Mouse (Mus musculus) gastrocnemius, adult 8-10 months (tissue): ENCODE measurements around the gene Cars2. TPM values are rescaled to one million over a fixed set of nuclear protein-coding genes. Genes with fewer than 3 reads are reported as not detected.
A peak's percentile ranks its signal among the peaks of the same experiment; 100 is the strongest.
"Not testable (repeated sequence)": the region's sequence is repeated elsewhere in the genome, so short reads cannot be mapped to it uniquely, and the experiment has no call there.

Source experiments
- DNase-seq, 2 experiments: peaks; one replicate each; pipeline ENCODE4 v3.0.0; 2022; ENCODE audit warnings: low spot score in 2 of 2
- total RNA-seq, 4 experiments: library from RNA; stranded (reverse); gene quantifications; 2 replicates each; pipeline ENCODE4 v1.2.4; 2022

The Cars2 gene
- total RNA-seq, 4 experiments from 2014 or later, result 14.9 to 17.4 (median 17.0) TPM

DNA sequence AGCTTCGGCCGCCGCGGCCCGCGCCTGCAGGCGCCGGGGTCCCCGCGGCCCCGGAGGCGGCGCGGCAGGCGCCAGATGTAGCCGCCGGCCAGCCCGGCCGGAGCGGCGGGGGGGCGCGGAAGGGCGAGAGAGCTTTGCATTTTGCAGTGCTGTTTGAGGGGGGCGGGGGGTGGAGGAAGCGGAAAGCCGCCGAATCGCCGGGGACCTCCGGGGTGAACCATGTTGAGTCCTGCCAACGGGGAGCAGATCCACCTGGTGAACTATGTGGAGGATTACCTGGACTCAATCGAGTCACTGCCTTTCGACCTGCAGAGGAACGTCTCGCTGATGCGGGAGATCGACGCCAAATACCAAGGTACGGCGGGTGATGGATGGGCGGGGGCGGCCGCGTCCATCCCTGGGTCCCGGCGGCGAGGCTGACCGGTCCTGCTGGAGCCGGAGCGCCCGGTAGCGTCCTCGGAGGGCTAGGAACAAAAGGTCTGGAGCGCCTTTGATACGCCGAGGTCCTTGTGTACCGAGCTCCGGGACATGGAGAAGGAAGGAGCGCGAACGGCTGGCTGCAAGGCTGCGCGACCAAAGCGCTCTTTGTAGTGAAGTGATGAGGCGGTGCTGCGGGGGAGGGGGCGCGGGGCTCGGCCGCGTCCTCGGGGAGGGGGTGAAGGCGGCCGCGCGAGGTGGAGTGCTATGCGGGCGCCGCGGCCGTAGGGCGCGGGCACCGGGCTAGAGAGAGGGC is 6.3 kb upstream of the Cars2 start:
- DNase-seq, result no peak

GRCm38 (mm10) chr8:11555720-11556591 is 5.4 kb upstream of the Cars2 start:
- peak; percentile 98 to 99 for DNase-seq

DNA sequence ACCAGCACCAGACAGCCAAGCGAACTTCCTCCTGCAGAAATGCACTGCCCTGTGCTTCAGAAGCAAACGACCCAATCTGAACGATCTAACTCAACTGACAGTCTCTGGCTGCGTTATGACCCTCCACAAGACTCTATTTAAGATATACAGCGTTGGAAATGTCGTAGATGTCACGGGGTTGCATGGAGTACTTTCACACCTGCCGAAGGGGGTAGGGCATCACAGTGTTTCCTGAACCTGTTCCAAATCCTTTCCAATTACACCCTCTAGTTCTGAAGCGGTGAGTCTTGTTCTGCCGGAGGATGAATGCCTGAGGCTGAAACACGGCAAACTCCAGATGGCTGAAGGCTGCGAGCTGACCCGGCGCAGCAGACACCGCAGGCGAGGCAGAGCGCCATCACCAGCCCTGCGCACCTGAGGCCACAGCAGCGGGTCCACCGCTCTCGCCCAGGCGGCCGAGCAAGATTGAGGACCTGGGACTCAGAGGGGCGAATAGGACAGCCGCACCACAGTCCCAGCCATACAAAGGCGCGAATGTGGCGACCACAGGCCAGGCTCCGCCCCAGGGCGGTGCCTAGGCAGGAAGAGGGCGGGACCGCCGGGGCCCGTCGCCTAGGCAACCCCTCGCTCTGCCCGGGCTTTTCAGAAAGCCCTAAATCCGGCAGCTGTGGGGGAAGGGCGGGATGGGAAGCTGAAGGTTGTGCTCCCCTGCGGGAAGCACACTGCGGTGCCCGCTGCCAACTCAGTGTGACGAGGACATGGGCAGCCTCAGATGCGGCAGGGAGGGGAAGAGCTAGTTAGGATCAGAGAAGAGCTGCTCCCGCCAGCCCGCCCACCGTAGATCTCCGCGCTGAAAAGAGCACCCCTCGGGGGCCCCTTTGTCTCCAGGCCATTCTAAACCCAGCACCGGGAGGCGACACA is 4.5 kb upstream of the Cars2 start, which contains the start of gene Ing1:
Gene Ing1 (plus strand): TSS at position 773 of the 921 bp plus-strand sequence.
- DNase-seq, result peak; percentile 89 to 93

GRCm38 (mm10) chr8:11552390-11552789 is 1.8 kb upstream of the Cars2 start:
- no peak for DNase-seq

GRCm38 (mm10) chr8:11551497-11551896 is 914 bp upstream of the Cars2 start:
- not testable (repeated sequence) for DNase-seq

- DNase-seq, result peak in 1 of 2 experiments; percentile 14
Measured at GRCm38 (mm10) chr8:11549706-11550105, 877 bp downstream of the Cars2 start.

DNA sequence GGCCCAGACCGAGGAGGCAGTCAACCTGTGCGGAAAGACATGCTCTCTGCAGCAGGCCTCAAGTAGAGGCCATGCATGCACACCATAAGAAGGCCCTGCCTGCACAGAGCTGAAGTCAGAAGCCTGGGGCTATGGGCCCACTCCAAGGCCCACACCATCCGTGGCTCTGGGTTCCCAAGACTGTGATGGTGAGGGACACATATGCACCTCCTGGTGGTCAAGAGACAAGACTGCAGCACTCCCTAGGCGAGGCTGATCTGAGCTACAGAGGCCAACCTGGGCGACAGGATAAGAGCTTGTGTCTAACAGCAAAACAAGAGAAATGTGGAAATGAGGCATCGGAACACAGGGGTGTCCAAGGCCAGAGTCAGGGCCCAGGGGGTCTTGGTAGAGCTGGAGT is 3.5 kb downstream of the Cars2 start:
- no peak for DNase-seq

DNA sequence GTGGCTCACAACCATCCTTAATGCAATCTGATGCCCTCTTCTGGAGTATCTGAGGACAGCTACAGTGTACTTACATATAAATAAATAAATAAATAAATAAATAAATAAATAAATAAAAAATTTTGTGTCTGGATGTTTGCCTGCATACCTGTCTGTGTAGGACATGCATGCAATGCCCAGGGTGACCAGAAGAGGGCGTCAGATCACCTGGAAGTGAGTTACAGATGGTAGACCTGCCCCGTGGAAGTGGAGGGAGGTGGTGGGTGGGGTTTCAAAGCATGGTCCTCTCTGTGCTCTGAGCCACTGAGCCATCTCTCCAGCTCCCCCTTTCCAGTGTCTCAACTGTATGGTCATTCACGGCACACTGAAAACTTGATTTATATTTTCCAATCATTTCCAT is 6.2 kb downstream of the Cars2 start:
- DNase-seq, result peak; percentile 16 to 55

DNA sequence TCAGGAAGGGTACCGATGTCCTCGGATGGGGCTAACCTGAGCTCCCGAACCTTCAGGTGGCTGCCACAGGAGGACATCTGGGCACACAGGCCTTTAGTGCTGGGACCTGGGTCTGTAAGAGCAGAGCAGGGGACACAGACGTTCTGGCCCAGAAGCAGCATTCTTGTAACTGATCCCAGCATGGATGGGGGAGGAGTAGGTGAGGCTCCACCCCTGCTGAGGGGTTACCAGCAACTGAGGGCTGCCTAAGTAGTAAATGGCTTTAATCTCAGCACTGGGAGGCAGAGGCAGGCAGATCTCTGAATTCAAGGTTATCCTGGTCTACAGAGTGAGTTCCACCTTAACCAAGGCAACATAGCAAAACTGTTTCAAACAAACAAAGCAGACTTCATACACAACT is 7.7 kb downstream of the Cars2 start:
- DNase-seq, result no peak

DNA sequence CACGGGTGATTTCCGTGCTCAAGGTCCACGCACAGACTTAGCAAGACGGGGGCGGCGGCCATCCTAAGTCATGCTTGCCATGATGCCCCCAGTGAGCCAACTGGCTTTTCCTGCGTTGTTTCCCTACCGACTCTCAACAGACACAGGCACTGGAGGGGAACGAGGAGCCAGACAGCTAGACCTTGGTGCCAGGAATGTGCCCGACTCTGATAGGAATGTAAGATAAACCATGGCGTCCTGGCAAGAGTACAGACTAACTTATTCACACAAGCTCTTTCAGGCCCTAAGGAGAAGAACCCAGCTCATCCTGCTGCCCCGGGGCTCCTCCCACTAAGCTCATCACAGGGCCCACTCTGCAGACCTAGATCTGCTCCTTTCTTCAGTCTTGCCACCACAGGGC is 8.6 kb downstream of the Cars2 start:
- DNase-seq, result no peak

DNA sequence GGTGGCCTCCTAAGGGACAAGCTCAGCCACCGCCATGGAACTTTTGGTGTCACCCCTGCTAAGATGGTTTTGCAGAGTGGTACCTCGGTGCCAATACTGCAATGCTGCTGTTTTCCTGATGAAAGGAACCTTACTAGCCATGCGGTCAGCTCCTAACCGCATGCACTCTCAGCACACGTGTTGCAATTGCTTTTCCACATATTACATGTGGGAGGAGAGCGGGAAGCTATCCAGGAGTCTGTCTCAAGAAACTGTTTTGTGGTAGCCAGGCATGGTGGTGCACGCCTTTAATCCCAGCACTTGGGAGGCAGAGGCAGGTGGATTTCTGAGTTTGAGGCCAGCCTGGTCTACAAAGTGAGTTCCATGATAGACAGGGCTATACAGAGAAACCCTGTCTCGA is 10.4 kb downstream of the Cars2 start:
- DNase-seq, result no peak

- no peak for DNase-seq
Measured at GRCm38 (mm10) chr8:11539049-11539448, 11.5 kb downstream of the Cars2 start.

DNA sequence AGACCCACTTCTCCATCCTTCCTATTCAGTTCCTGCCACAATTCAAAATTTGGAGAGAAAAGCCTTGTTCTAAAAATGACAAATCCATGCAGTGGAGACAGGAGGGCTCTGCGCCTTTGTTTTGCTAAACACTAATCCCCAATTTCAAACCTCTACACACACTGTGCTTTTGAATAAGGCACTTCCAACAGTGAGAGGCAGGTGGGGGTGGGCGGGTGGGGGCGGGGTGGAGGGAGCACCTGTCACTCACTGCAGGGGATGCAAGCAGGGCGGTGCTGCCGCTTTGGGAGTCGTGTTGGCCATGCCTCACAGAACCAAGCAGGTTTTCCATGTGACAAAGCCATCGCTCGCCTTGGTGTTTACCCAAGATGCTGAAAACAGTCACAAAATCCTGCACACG is 16.1 kb downstream of the Cars2 start:
- DNase-seq, result no peak

GRCm38 (mm10) chr8:11530849-11531248 is 19.7 kb downstream of the Cars2 start:
- DNase-seq, result no peak

DNA sequence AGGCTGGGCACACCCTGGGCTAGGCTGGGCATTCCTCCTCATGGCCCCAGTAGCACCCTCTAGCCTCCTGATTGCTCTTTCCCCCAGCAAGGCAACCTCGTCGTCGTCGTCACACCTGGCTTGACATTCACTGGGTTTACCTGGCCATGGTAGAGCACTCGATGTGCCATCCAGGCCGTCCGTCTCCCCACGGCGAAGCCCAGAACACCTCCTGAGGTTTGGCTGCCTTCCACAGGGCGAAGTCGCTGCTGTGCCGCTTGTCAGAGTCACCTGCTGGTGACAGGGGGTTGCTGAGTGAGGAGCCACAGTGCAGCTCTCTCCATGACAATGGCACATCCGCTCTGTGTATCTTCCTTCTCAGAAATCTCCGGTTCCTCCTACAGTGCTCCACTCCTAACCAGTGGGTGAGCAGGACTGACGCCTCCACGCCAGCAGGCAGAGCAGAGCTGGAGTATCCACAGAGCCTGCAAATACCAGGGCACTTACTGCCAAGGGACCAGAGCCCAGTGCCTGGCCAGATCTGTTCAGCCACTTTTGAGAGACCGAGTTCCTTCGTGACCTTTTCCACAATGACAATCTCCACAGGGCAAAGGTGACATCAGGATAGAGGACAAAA is 20.3 kb downstream of the Cars2 start:
- DNase-seq, result no peak

DNA sequence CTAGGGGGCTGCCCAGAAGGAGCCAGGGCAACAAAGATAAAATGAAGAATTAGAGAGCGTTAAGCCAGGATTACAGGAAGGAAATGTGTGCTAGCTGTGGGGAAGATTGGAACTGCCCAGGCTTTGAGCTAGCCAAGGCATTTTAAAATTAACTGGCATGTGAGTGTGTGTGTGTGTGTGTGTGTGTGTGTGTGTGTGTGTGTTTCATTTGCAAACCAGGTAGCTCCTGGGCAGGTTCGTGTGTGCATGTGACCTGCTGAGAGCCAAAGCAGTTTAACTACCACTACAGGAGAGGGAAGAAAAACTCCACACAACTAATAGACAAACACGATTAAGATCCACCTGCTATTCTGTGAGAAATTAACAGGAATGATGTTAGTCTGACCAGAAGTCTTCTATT is 27.3 kb downstream of the Cars2 start:
- no peak for DNase-seq

GRCm38 (mm10) chr8:11518676-11519075 is 31.9 kb downstream of the Cars2 start:
- DNase-seq, result no peak

DNA sequence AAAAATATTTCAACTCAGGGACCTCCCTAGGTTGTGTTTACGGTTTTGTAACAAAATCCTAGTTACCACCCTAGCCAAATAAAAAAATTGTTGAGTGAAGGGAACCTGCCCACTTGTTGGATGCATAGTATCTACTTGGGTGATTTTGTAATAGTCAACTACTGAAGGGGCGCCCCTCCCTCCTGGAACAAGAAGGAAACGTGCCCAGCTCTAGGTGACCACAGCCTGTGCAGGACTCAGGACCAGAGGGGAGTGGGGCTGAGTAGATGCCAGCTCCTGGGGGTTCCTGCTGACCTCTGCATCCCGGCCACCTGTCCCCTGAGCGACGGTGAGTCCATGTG is 32.6 kb downstream of the Cars2 start:
- no peak for DNase-seq

GRCm38 (mm10) chr8:11517366-11518055 is 33.1 kb downstream of the Cars2 start:
- DNase-seq, result no peak

GRCm38 (mm10) chr8:11516292-11516691 is 34.3 kb downstream of the Cars2 start:
- DNase-seq, result no peak

DNA sequence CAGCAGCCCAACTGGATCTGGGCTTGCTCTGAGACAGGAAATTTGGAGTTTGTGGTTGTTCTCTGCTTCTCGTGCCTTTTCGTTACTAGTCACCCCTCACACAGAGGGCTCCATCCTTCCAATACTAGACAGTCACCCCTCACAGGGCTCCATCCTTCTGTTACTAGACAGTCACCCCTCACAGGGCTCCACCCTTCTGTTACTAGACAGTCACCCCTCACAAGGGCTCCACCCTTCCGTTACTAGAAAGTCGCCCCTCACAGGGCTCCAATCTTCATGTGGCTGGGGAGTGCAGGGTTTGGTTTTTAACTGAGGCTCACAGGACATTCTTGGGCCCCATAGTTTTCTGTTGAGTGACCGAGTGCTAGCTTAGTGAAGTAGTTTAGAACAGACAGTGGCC is 37.3 kb downstream of the Cars2 start:
- DNase-seq, result no peak
